Mouse (Mus musculus): ENCODE measurements around the gene C1qtnf4.

GRCm38 (mm10) chr2:90874025-90874424, 11.6 kb upstream of the C1qtnf4 start:
- TF ChIP-seq POLR2A (IDR thresholded peaks at IDR 0.05; ENCODE audit: insufficient read depth, low read depth, low read length) (no peak), CTCF (IDR thresholded peaks at IDR 0.05; ENCODE audit: insufficient read depth, low read depth, low read length) (no peak)
